Mouse (Mus musculus) E14TG2a.4 (cell line): ENCODE results near the gene 2010111I01Rik.
A peak's percentile ranks its signal among the peaks of the same experiment; 100 is the strongest.

Source experiments
- H3K27me3 ChIP-seq: 2 replicates; pipeline ENCODE4 v1.6.1; 2014; ENCODE audit warnings: low read length, control low read depth; ENCODE audit not compliant: insufficient read depth
- H3K36me3 ChIP-seq: 2 replicates; pipeline ENCODE4 v1.6.1; 2014; ENCODE audit warnings: low read length, control low read depth; ENCODE audit not compliant: insufficient read depth
- H3K4me1 ChIP-seq: replicated peaks from 2 replicates; pipeline ENCODE4 v1.6.1; 2014; ENCODE audit warnings: low read depth, low read length, control low read depth
- H3K4me3 ChIP-seq: replicated peaks from 2 replicates; pipeline ENCODE4 v1.5.1; 2014; ENCODE audit warnings: mild to moderate bottlenecking, low read length
- H3K9me3 ChIP-seq: 2 replicates; pipeline ENCODE4 v1.6.1; 2014; ENCODE audit warnings: low read length, control low read depth
- CTCF ChIP-seq: conservative IDR thresholded peaks from 2 replicates; pipeline ENCODE4 v1.5.1; 2014; ENCODE audit warnings: low read length
- NANOG ChIP-seq: IDR thresholded peaks from 2 replicates; pipeline ENCODE4 v1.6.1; 2014; ENCODE audit warnings: borderline replicate concordance, low read length, mixed read lengths
- POU5F1 ChIP-seq: IDR thresholded peaks from 2 replicates; pipeline ENCODE4 v1.6.1; 2014; ENCODE audit warnings: low read length, borderline replicate concordance

Gene 2010111I01Rik

DNA sequence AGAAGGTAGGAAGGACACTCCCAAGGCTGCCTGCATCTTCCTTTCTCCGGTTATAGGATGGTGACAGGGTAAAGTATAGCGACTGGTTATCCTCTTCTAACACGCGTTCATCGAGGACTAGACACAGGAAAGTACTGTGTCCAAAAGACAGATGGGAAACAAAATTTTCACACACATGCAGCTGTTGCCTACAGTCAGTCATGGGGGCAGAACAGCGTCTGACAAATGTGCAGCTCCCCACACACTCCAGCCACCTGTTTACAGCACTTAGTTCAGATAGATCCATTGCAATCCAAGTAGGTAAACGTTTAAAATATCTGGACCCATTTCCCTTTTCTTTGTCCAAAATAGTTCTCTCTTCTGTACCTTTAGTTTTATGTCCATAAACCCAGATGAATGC lies 171.3 kb downstream of the 2010111I01Rik start:
- TF ChIP-seq CTCF (no peak), POU5F1 (no peak), NANOG (no peak)

DNA sequence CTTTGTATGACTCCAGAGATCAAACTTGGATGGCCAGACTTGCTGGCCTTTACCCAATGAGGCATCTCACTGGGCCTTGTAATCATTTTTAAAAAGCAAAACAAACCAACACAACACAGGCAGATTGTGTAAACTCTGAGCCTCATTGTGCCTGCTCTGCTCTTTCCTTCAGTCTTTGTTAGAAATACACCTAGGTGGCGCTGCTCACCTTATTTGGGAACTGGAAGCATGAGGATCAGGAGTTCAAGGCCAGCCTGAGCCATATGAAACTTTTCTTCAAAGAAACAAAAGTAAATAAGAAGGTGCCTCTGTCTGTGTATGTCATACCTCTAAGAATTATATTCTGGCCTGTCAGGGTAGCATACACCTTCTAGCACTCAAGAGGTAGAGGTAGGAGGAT lies 172.1 kb downstream of the 2010111I01Rik start:
- no peak overlapping the region for H3K4me3 ChIP-seq
- no peaks in the 10 kb centered on the region for H3K4me1 ChIP-seq
- H3K36me3 ChIP-seq: no peaks in the 10 kb centered on the region
- no peaks in the 10 kb centered on the region for H3K27me3 ChIP-seq
- no peaks in the 10 kb centered on the region for H3K9me3 ChIP-seq
- TF ChIP-seq NANOG (no peak), POU5F1 (no peak), CTCF (peak; percentile 34)

More for the DNA sequence above, 171.3 kb downstream of the 2010111I01Rik start:
- Histone ChIP-seq H3K4me1 (no peaks in the 10 kb centered on the region), H3K36me3 (no peaks in the 10 kb centered on the region), H3K27me3 (no peaks in the 10 kb centered on the region), H3K9me3 (no peaks in the 10 kb centered on the region), H3K4me3 (no peak overlapping the region)

DNA sequence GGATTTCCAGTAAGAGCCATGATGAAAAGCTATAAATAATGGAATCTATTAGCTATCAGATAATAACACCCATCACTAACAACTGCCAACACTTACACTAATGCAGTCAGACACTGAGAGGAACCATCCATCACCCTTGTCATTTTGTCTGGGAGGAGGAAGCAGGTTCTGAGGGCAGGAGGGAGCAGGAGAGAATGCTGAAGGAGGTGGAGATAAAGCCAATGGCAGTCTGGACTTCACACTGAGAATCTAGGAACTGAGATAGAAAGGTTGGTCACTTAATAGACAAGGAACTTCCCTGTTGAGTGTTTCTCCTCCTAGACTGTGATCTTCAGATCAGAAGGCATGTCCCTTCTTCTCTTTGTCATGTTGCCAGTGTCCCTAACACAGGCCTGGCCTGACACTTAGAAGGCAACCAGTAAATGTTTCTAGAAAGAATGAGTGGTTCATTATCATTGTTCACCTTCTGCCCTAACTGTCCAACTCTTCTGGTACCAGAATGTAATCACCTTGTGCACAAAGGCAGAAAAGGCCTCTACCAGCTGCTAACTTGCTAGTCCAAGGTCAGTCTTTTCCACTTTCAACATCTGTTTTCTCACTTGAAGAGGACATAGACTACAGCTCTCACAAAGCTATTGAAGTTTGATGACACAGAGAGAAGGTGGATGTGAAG lies 173.8 kb downstream of the 2010111I01Rik start:
- Histone ChIP-seq H3K36me3 (no peaks in the 10 kb centered on the region), H3K4me3 (no peak overlapping the region), H3K27me3 (no peaks in the 10 kb centered on the region), H3K9me3 (no peaks in the 10 kb centered on the region), H3K4me1 (no peaks in the 10 kb centered on the region)
- TF ChIP-seq POU5F1 (no peak), CTCF (no peak), NANOG (no peak)

DNA sequence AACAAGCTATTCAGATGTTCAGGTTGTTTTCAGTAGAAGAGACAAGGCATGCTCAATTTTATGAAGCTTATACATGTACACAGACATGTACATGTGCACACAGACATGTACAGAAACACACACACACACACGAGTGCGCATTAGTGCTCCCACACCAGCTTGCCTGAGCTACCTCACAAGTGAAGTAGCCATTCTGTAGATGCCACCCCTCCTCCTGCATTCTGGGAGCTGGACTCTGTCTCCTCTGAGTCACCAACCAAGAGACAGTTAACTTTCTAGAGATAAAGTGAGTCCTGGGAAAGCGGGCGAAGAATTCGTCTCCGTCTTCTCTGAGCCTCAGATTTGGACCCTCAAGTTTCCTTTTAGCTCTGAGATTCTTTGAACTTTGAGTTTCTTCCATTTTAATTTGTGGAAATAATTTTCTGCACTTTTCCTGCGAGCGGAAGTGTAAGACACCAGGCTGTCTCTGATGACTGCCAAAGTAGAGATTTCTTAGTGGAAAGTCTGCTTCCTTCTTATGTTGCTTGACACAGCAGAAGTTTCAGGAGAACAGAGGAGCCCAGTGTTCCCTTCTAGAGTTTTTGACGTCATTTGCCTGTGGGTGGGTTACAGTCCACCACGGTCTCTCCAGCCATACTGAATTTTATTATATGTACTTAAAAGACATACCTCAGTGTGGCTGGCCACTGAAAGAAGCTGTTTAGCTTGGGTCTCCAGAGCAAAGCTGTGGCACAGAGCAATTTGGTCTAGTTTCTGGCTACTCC lies 175.0 kb downstream of the 2010111I01Rik start:
- Histone ChIP-seq H3K36me3 (no peaks in the 10 kb centered on the region), H3K9me3 (no peaks in the 10 kb centered on the region), H3K4me1 (no peaks in the 10 kb centered on the region), H3K4me3 (no peak overlapping the region), H3K27me3 (no peaks in the 10 kb centered on the region)
- no peak for TF ChIP-seq POU5F1
- TF ChIP-seq NANOG: no peak
- TF ChIP-seq CTCF: no peak

DNA sequence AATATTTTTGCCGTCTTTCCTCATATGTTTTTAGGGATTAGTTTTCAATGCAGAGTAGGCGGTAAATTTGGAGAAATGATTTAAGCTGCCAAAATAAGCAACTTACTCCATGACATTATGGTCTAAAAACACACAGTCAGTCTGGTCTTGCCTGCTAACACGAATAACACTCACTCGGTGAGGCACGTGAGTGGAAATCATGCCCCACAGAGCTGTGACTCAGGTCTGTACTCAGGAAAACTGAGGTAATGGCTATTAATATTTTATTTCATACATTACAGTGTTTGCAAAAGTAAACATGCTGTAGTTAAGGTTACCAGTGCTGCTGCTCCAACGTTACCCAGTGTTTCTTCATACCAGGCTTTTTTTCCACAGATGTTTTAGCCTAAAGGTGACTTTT lies 176.1 kb downstream of the 2010111I01Rik start:
- no peaks in the 10 kb centered on the region for H3K27me3 ChIP-seq
- H3K9me3 ChIP-seq: no peaks in the 10 kb centered on the region
- H3K4me3 ChIP-seq: no peak overlapping the region
- no peaks in the 10 kb centered on the region for H3K4me1 ChIP-seq
- TF ChIP-seq POU5F1 (no peak), CTCF (no peak), NANOG (no peak)
- H3K36me3 ChIP-seq: no peaks in the 10 kb centered on the region

DNA sequence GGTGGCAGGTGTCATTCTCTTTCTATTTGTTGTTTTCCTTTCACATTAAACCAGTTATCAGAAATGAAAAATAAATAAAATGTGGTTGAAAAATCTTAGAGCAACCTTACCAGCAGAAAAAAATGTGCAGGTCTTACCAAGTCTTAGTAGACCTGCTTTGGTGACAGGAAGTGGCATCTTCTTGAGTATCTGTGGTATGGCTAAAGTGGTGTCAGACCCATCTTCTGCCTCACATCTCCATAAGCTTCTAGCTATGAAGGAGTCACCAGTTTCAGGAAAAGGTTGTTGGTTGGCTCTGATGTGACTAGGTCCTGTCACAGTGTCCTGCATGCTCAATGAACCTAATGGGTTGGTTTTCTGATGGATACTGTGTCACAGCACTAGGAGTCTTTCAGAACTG lies 176.6 kb downstream of the 2010111I01Rik start:
- H3K4me3 ChIP-seq: no peak overlapping the region
- no peaks in the 10 kb centered on the region for H3K9me3 ChIP-seq
- TF ChIP-seq CTCF (no peak), POU5F1 (no peak), NANOG (no peak)
- H3K4me1 ChIP-seq: no peaks in the 10 kb centered on the region
- H3K27me3 ChIP-seq: no peaks in the 10 kb centered on the region
- no peaks in the 10 kb centered on the region for H3K36me3 ChIP-seq

DNA sequence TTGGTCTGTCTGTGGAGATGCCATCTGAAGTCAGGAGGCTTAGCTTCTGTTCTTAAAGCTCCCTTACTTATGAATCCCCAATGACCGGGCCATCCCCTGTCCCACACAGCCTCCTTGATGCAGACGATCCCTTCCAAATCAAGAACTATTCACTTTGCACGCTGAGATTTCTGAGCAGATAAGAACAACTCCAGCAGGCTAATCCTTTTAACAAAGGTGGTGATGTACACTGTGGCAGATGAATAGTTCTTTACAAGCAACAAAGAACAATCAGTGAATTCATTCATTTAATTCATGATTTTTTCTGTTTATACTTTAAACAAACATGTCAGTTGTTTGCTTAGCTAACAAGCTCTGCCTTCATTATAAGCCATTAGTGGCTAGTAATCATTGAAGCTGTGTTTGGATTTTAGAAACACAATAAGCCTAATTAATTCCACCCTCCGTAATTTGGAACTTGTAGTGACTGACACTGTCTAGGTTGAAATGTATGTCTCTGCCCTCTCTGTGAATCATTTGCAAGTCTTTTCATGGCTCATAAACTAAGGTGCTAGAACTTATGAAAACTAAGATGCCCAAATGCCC lies 182.0 kb downstream of the 2010111I01Rik start:
- peaks cover 27% of the 10 kb centered on the region for H3K4me1 ChIP-seq
- H3K27me3 ChIP-seq: no peaks in the 10 kb centered on the region
- no peaks in the 10 kb centered on the region for H3K36me3 ChIP-seq
- no peaks in the 10 kb centered on the region for H3K9me3 ChIP-seq
- H3K4me3 ChIP-seq: no peak overlapping the region
- TF ChIP-seq CTCF: no peak
- TF ChIP-seq POU5F1: no peak
- no peak for TF ChIP-seq NANOG

DNA sequence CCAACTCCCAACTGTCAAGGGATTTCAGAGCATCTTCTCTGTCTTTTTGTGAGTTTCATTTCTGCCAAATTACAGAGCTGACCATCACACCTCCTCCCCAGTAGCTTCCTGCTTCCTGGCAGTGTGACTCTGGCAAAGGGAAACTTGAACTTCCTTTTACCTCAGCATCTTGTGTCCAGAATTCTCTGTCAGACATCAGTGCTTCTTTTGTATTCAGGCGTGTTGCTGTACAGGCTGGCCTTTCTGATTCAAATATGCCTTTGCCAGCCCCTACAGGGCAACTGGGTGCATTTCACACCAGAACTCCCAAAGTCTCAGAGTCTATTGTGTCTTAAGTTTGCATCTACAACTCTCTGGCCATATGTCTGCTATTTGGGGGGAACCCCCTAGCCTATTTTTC lies 183.5 kb downstream of the 2010111I01Rik start:
- H3K4me3 ChIP-seq: no peak overlapping the region
- H3K9me3 ChIP-seq: no peaks in the 10 kb centered on the region
- H3K36me3 ChIP-seq: no peaks in the 10 kb centered on the region
- no peak for TF ChIP-seq NANOG
- TF ChIP-seq CTCF: peak; percentile 11; the same call in 1 of the 2 replicates
- H3K27me3 ChIP-seq: no peaks in the 10 kb centered on the region
- peaks cover 32% of the 10 kb centered on the region for H3K4me1 ChIP-seq
